Mouse (Mus musculus) layer of hippocampus, postnatal 14 days (tissue): Measurements from ENCODE around the gene Polr1d. TPM values are rescaled to one million over a fixed set of nuclear protein-coding genes. Genes with fewer than 3 reads are reported as not detected.

Experiments
- DNase-seq, 2 experiments: peaks; one replicate each; pipeline ENCODE4 v3.0.0; 2021 to 2022; ENCODE audit warnings: low spot score in 2 of 2, mixed read lengths in 1 of 2
- total RNA-seq, 2 experiments: library from RNA; stranded (reverse); gene quantifications; 2 replicates each; pipeline ENCODE4 v1.2.3; 2021

Gene Polr1d
- total RNA-seq, 2 experiments from 2014 or later: 62.4 to 75.0 TPM

GRCm38 (mm10) chr5:147134341-147135088, 57.7 kb downstream of the Polr1d start:
- peak in 1 of 2 experiments; percentile 9 for DNase-seq

- DNase-seq: no peak
These were observed 58.2 kb downstream of the Polr1d start for GRCm38 (mm10) chr5:147135089-147135446.

- DNase-seq: no peak
These were observed 59.1 kb downstream of the Polr1d start for GRCm38 (mm10) chr5:147135994-147136393.

- DNase-seq: no peak
These were observed 70.5 kb downstream of the Polr1d start for GRCm38 (mm10) chr5:147147340-147147739.

DNA sequence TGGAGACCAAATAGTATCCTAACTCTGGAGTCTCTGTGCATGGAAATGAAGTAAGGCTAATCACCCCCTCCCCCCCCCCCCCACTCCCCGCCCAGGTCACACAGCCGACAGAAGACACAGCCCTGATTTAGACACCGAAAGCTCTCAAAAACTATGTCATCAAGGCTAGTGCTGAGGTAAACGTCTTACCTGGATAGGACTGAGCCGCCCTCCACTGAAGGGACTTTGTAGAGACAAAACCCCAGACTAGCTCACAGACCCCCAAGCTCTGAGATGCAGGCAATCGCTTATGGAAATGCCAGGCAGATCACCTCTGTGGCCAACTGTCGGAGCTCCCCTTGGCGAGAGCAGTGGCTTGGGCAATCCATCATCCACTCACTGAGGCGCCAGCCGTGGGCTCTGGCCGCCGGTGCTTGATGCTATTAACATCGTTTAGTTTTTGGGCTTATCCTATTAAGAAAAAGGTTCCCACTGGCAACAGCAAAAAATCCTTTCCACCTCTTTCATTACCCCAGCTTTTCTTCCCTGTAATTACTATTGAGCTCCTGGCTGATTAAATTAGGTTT, 78.0 kb downstream of the Polr1d start:
- DNase-seq: no peak

- DNase-seq: peak; percentile 7 to 28
These were observed 78.7 kb downstream of the Polr1d start for GRCm38 (mm10) chr5:147155449-147156133.

GRCm38 (mm10) chr5:147156376-147156775, 79.5 kb downstream of the Polr1d start:
- no peak for DNase-seq

DNA sequence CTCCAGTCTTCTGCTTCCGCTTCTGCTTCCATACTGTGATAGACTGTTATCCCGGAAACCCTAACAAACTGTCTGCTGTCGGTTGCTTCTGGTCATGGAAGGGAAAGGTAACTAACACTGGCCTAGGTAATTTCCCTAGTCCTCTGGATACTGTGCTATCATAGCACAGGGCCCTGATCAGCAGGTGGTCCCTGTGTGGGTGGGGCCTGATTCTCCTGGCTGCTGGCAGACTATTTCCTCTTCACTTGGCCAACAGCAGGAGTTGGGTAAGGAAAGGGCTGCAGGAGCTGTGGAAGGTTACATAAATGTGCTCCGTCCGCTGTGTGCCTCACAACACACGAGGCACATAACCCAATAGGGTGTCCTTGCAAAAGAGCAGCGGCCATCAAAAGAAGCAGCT, 80.6 kb downstream of the Polr1d start:
- DNase-seq: no peak

GRCm38 (mm10) chr5:147159320-147159719, 82.5 kb downstream of the Polr1d start:
- DNase-seq: no peak

GRCm38 (mm10) chr5:147159792-147160191, 82.9 kb downstream of the Polr1d start:
- DNase-seq: no peak

Other genes with a start within 250 kb of the Polr1d start
- 100 to 1,000 TPM; 204 to 212 TPM for gene Rpl21, start 244.2 kb upstream of the Polr1d start, total RNA-seq
- 10 to 100 TPM; 22.6 to 25.5 TPM for gene Rasl11a, start 232.0 kb upstream of the Polr1d start, total RNA-seq
- 10 to 100 TPM; 23.5 to 26.5 TPM for gene Gtf3a, start 128.4 kb upstream of the Polr1d start, total RNA-seq
- 10 to 100 TPM; 18.1 to 19.3 TPM for gene Mtif3, start 113.2 kb upstream of the Polr1d start, total RNA-seq
- 1 to 10 TPM; 5.2 to 6.1 TPM for gene Lnx2, start 464 bp upstream of the Polr1d start, total RNA-seq
- under 1 TPM; 0.72 to 0.97 TPM for gene Gsx1, start 111.6 kb downstream of the Polr1d start, total RNA-seq
- gene Pdx1, start 192.9 kb downstream of the Polr1d start, total RNA-seq: not detected
- not detected for gene Cdx2, start 230.2 kb downstream of the Polr1d start, total RNA-seq
- gene Urad, start 245.4 kb downstream of the Polr1d start, total RNA-seq: not detected